12 mouse cellular contexts compared by ENCODE assay signal in genomic region chr6:84124609-84125008, GRCm38 (mm10).
"Had no signal": no experiment of that assay in that cellular context is flagged by ENCODE, and none has a peak within 500 bp of the region (broad histone marks: within the 10 kb centered on the region; RNA-seq: fewer than 3 reads in every experiment).

No protein-coding gene starts in this region.

- H3K27me3 ChIP-seq: limb, embryonic 13.5 days; midbrain, embryonic 12.5 days; neural tube, embryonic 13.5 days had no signal

- ATAC-seq: midbrain, embryonic 16.5 days had no signal

- H3K9me3 ChIP-seq: limb, embryonic 13.5 days; midbrain, embryonic 12.5 days; neural tube, embryonic 13.5 days had no signal

- H3K27ac ChIP-seq: limb, embryonic 13.5 days; liver, embryonic 14.5 days; midbrain, embryonic 12.5 days; neural tube, embryonic 13.5 days had no signal

- H3K4me1 ChIP-seq: neural tube, embryonic 13.5 days had no signal

- DNase-seq: layer of hippocampus, postnatal 36 days; lung, adult 18-20 months; retina, postnatal 1 day; right cerebral cortex, postnatal 4 days; spleen, adult 18-20 months; thymus, adult 2 months; thymus, postnatal 25 days had no signal

- H3K4me3 ChIP-seq: limb, embryonic 13.5 days; midbrain, embryonic 12.5 days; neural tube, embryonic 13.5 days had no signal

- H3K36me3 ChIP-seq: limb, embryonic 13.5 days; midbrain, embryonic 12.5 days; neural tube, embryonic 13.5 days had no signal

- H3K4me2 ChIP-seq: limb, embryonic 13.5 days; midbrain, embryonic 12.5 days; neural tube, embryonic 13.5 days had no signal

- H3K9ac ChIP-seq: limb, embryonic 13.5 days; liver, embryonic 14.5 days; midbrain, embryonic 12.5 days; neural tube, embryonic 13.5 days had no signal
